Mouse (Mus musculus): ENCODE data around the gene 4933405L10Rik.
A peak's percentile ranks its signal among the peaks of the same experiment; 100 is the strongest.

4933405L10Rik gene

GRCm38 (mm10) chr8:105707498-105708403, at the start of gene 4933405L10Rik, which contains the start of gene Enkd1:
Gene 4933405L10Rik, plus strand, starts transcription at chr8:105707655.
Gene Enkd1, minus strand, starts transcription at chr8:105708210.
- DNase-seq, result peak; percentile 85 to 90

GRCm38 (mm10) chr8:105661167-105661566, 46.3 kb upstream of the 4933405L10Rik start:
- DNase-seq, result peak in 1 of 2 experiments; percentile 26

GRCm38 (mm10) chr8:105677891-105678290, 29.6 kb upstream of the 4933405L10Rik start:
- DNase-seq, result no peak

- DNase-seq, result no peak
Measured at GRCm38 (mm10) chr8:105685325-105685724, 22.1 kb upstream of the 4933405L10Rik start.

- DNase-seq, result peak; percentile 70 to 86
Measured at GRCm38 (mm10) chr8:105685796-105686308, 21.6 kb upstream of the 4933405L10Rik start, which contains the start of gene Carmil2. Gene Carmil2, plus strand, starts transcription at chr8:105686274.

- no peak for DNase-seq
Measured at GRCm38 (mm10) chr8:105686551-105686950, 20.9 kb upstream of the 4933405L10Rik start.

- DNase-seq, result no peak
Measured at GRCm38 (mm10) chr8:105687512-105687911, 19.9 kb upstream of the 4933405L10Rik start.

- DNase-seq, result no peak
Measured at GRCm38 (mm10) chr8:105688242-105688752, 19.2 kb upstream of the 4933405L10Rik start.

GRCm38 (mm10) chr8:105689256-105689982, 18.0 kb upstream of the 4933405L10Rik start:
- no peak for DNase-seq

- no peak for DNase-seq
Measured at GRCm38 (mm10) chr8:105689983-105690360, 17.5 kb upstream of the 4933405L10Rik start.

- no peak for DNase-seq
Measured at GRCm38 (mm10) chr8:105690978-105691377, 16.5 kb upstream of the 4933405L10Rik start.

GRCm38 (mm10) chr8:105692449-105693182, 14.8 kb upstream of the 4933405L10Rik start:
- DNase-seq, result no peak

- DNase-seq, result peak; percentile 73 to 80
Measured at GRCm38 (mm10) chr8:105693648-105694047, 13.8 kb upstream of the 4933405L10Rik start.

GRCm38 (mm10) chr8:105694051-105694799, 13.2 kb upstream of the 4933405L10Rik start:
- DNase-seq, result peak in 1 of 2 experiments; percentile 42

GRCm38 (mm10) chr8:105695080-105695780, 12.2 kb upstream of the 4933405L10Rik start:
- DNase-seq, result no peak

- DNase-seq, result no peak
Measured at GRCm38 (mm10) chr8:105697196-105697780, 10.2 kb upstream of the 4933405L10Rik start.

GRCm38 (mm10) chr8:105698734-105699133, 8.7 kb upstream of the 4933405L10Rik start:
- DNase-seq, result no peak

GRCm38 (mm10) chr8:105699488-105700215, 7.8 kb upstream of the 4933405L10Rik start:
- DNase-seq, result no peak

- peak; percentile 75 to 77 for DNase-seq
Measured at GRCm38 (mm10) chr8:105700566-105700965, 6.9 kb upstream of the 4933405L10Rik start.
